Mouse (Mus musculus): ENCODE data around the gene Jade2. TPM values are rescaled to one million over a fixed set of nuclear protein-coding genes. Genes with fewer than 3 reads are reported as not detected.

The Jade2 gene
- total and polyA plus RNA-seq, 3 experiments: 25.6 to 60.1 (median 58.2) TPM

- in situ Hi-C loops (cut with MboI; ENCODE audit: low pct_ligation_motif_present, low pct_unique_long_range_greater_than_20kb, low sequenced_read_pairs) (no loop called here), dilution Hi-C loops (cut with MboI; ENCODE audit: extremely low pct_ligation_motif_present, extremely low pct_unique_long_range_greater_than_20kb, low sequenced_read_pairs) (no loop called here)
- H3K4me3 ChIP-seq (replicated peaks in 1 of 3; ENCODE audit: low read depth in 2 of 3, low read length in 2 of 3, poor library complexity in 1 of 3): peak overlapping the region; percentile 35 to 56 (median 47)
- peak overlapping the region; percentile 39 for H3K4me2 ChIP-seq (ENCODE audit: insufficient read depth, low read depth, poor library complexity, severe bottlenecking)
- TF ChIP-seq IRF4 (IDR thresholded peaks at IDR 0.05; ENCODE audit: low read depth, low read length) (no peak), CTCF (conservative IDR thresholded peaks at IDR 0.05 in 1 of 2, IDR thresholded peaks at IDR 0.05 in 1 of 2; ENCODE audit: low read depth in 2 of 2, low read length in 2 of 2) (no peak), UBTF (IDR thresholded peaks at IDR 0.05; ENCODE audit: low read depth, low read length) (no peak), USF2 (conservative IDR thresholded peaks at IDR 0.05; ENCODE audit: low read depth, low read length) (peak; percentile 95), CHD1 (IDR thresholded peaks at IDR 0.05; ENCODE audit: low read depth, low read length) (no peak), PAX5 (IDR thresholded peaks at IDR 0.05; ENCODE audit: low read length) (no peak), RCOR1 (conservative IDR thresholded peaks at IDR 0.05; ENCODE audit: low read depth, low read length) (peak; percentile 25; the same call in 1 of the 2 replicates), NELFE (IDR thresholded peaks at IDR 0.05; ENCODE audit: low read depth, low read length) (0 out of 2 replicates have a peak, but pooled peaks have one; percentile 19), MAZ (IDR thresholded peaks at IDR 0.05; ENCODE audit: low read depth, low read length) (peak; percentile 23; the same call in 1 of the 2 replicates), MEF2A (IDR thresholded peaks at IDR 0.05; ENCODE audit: borderline replicate concordance, low read depth, low read length) (no peak), ETS1 (conservative IDR thresholded peaks at IDR 0.05; ENCODE audit: low read depth, low read length) (peak; percentile 17; the same call in 1 of the 2 replicates), KAT2A (IDR thresholded peaks at IDR 0.05; ENCODE audit: insufficient replicate concordance, low read length) (no peak), HCFC1 (IDR thresholded peaks at IDR 0.05; ENCODE audit: low read depth, low read length) (no peak), MAX (IDR thresholded peaks at IDR 0.05; ENCODE audit: low read length) (peak; percentile 96), SMC3 (IDR thresholded peaks at IDR 0.05; ENCODE audit: low read depth, low read length) (peak; percentile 2; the same call in 1 of the 2 replicates), MXI1 (IDR thresholded peaks at IDR 0.05; ENCODE audit: low read depth, low read length) (peak; percentile 92), ZNF384 (IDR thresholded peaks at IDR 0.05; ENCODE audit: low read depth, low read length) (no peak), GABPA (IDR thresholded peaks at IDR 0.05; ENCODE audit: insufficient replicate concordance, low read depth, low read length) (no peak), MAFK (IDR thresholded peaks at IDR 0.05; ENCODE audit: insufficient replicate concordance, low read length) (no peak), ZKSCAN1 (IDR thresholded peaks at IDR 0.05; ENCODE audit: borderline replicate concordance, low read depth, low read length) (no peak), POLR2A (IDR thresholded peaks at IDR 0.05; ENCODE audit: low read depth, low read length) (peak; percentile 59), ZMIZ1 (IDR thresholded peaks at IDR 0.05; ENCODE audit: low read depth, low read length) (peak; percentile 60; the same call in 1 of the 2 replicates), NRF1 (IDR thresholded peaks at IDR 0.05; ENCODE audit: low read depth, low read length) (no peak), POLR2AphosphoS2 (IDR thresholded peaks at IDR 0.05; ENCODE audit: low read depth, low read length) (peak; percentile 85), EP300 (IDR thresholded peaks at IDR 0.05; ENCODE audit: low read length) (no peak; the same call in 1 of the 2 replicates), JUND (conservative IDR thresholded peaks at IDR 0.05; ENCODE audit: low read depth, low read length) (0 out of 2 replicates have a peak, but pooled peaks have one; percentile 10), TBP (conservative IDR thresholded peaks at IDR 0.05; ENCODE audit: low read depth, low read length) (0 out of 2 replicates have a peak, but pooled peaks have one; percentile 12), SIN3A (IDR thresholded peaks at IDR 0.05; ENCODE audit: low read length) (peak; percentile 87; the same call in 1 of the 2 replicates), MYC (IDR thresholded peaks at IDR 0.05; ENCODE audit: low read depth, low read length) (peak; percentile 90), USF1 (IDR thresholded peaks at IDR 0.05; ENCODE audit: low read depth, low read length) (peak; percentile 93), JUN (IDR thresholded peaks at IDR 0.05; ENCODE audit: insufficient read depth, low read depth, low read length) (no peak), CHD2 (IDR thresholded peaks at IDR 0.05; ENCODE audit: low read length) (peak; percentile 54), ZC3H11A (IDR thresholded peaks at IDR 0.05; ENCODE audit: low read depth, low read length) (no peak), ELF1 (IDR thresholded peaks at IDR 0.05; ENCODE audit: low read depth, low read length) (no peak), RAD21 (IDR thresholded peaks at IDR 0.05; ENCODE audit: low read depth, low read length) (no peak), BHLHE40 (IDR thresholded peaks at IDR 0.05; ENCODE audit: low read depth, low read length) (peak; percentile 93), E2F4 (IDR thresholded peaks at IDR 0.05; ENCODE audit: insufficient replicate concordance, low read depth, low read length) (no peak), TCF12 (IDR thresholded peaks at IDR 0.05; ENCODE audit: low read depth, low read length) (peak; percentile 34; the same call in 1 of the 2 replicates)
- H3K9me3 ChIP-seq (replicated peaks; ENCODE audit: low read length): peaks cover 6% of the 10 kb centered on the region
- no peaks in the 10 kb centered on the region for H3K27me3 ChIP-seq (replicated peaks)
- H3K79me2 ChIP-seq (replicated peaks; ENCODE audit: control insufficient read depth, extremely low read depth, insufficient read depth, poor library complexity, severe bottlenecking): peaks cover 73% of the 10 kb centered on the region
- H3K36me3 ChIP-seq (replicated peaks in 1 of 2; ENCODE audit: control insufficient read depth in 1 of 2, insufficient read depth in 1 of 2, low read length in 1 of 2): peaks cover 46 to 95% of the 10 kb centered on the region in 2 experiments
- H3K27ac ChIP-seq (ENCODE audit: insufficient read depth, low read depth): peak overlapping the region; percentile 93
- H3K4me1 ChIP-seq (ENCODE audit: control insufficient read depth in 1 of 2, insufficient read depth in 2 of 2): peaks cover 71 to 100% of the 10 kb centered on the region in 2 experiments
- no peak for DNase-seq (ENCODE audit: extremely low read depth)
- H3K9ac ChIP-seq (ENCODE audit: insufficient read depth, low read depth): peak overlapping the region; percentile 23; the same call in 1 of the 2 replicates
Observed at GRCm38 (mm10) chr11:51845981-51846883, 11.2 kb downstream of the Jade2 start.
